Mouse (Mus musculus) midbrain, embryonic 10.5 days (tissue): ENCODE measurements at regions not wholly inside any gene's neighbourhood (a gene's known extent, or its start where the extent isn't known, plus 50 kb on each side); places are given as distances from the start of the nearest gene placed in this dataset.
"Not testable (repeated sequence)": the region's sequence is repeated elsewhere in the genome, so short reads cannot be mapped to it uniquely, and the experiment has no call there.

Experiments used
- DNase-seq: peaks from one replicate; pipeline ENCODE4 v3.0.0-alpha.2; 2017; ENCODE audit warnings: low spot score
- H3K27ac ChIP-seq: fragments of 300-500 bp; sonication (generic); replicated peaks from 2 replicates; pipeline ENCODE4 v1.5.1; 2016; ENCODE audit warnings: mild to moderate bottlenecking
- H3K27me3 ChIP-seq: fragments of 300-500 bp; sonication (generic); 2 replicates; pipeline ENCODE4 v1.6.1; 2016; ENCODE audit warnings: low read depth, mild to moderate bottlenecking; ENCODE audit not compliant: poor library complexity, severe bottlenecking
- H3K36me3 ChIP-seq: fragments of 300-500 bp; sonication (generic); 2 replicates; pipeline ENCODE4 v1.6.1; 2016; ENCODE audit warnings: mild to moderate bottlenecking, moderate library complexity
- H3K4me1 ChIP-seq: fragments of 300-500 bp; sonication (generic); 2 replicates; pipeline ENCODE4 v1.6.1; 2016
- H3K4me3 ChIP-seq: fragments of 300-500 bp; sonication (generic); 2 replicates; pipeline ENCODE4 v1.5.1; 2016; ENCODE audit warnings: mild to moderate bottlenecking, moderate library complexity
- H3K9me3 ChIP-seq: fragments of 300-500 bp; sonication (generic); replicated peaks from 2 replicates; pipeline ENCODE4 v1.6.1; 2016; ENCODE audit warnings: mild to moderate bottlenecking
- WGBS: fragments of 180-500 bp; shearing (Covaris S2); methylation state at CpG from one replicate; pipeline ENCODE4 v1.1.7; 2016; 5-methylcytosine and 5-hydroxymethylcytosine counted together

GRCm38 (mm10) chr7:60733331-60733994 is 593.4 kb upstream of the Snrpn start:
- not testable (repeated sequence) for H3K9me3 ChIP-seq, H3K27me3 ChIP-seq, H3K4me1 ChIP-seq, H3K36me3 ChIP-seq, H3K27ac ChIP-seq
- peak; percentile 32 for DNase-seq
- WGBS, result 54% methylated on average over 20 of the region's 20 CpGs
- H3K4me3 ChIP-seq, result peak overlapping the region; percentile 28; the same call in 1 of the 2 replicates

DNA sequence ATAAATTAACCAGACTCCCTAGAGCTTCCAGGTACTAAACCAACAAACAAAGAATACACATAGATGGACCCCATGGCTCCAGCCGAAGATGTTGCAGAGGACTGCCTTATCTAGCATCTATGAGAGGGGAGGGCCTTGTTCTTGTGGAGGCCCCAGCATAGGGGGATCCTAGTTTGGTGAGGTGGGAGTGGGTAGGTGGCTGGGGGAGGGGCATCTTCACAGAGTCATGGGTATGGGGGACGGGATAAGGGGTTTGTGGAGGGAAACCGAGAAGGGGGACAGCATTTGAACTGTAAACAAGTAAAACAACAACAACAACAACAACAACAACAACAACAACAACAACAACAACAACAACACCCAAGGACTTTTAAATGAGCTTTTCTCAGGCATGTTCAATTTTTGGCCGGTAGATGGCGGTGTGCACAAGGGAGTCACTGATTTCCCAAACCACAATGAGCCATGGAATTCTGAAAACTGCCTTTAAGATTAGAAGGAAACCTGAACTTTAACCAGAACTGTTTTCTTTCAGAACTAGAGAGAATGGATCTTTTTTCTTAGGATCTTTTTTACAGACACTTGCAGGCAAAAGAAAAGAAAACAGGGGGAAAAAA is 588.2 kb upstream of the Snrpn start:
- H3K9me3 ChIP-seq, H3K4me1 ChIP-seq: not testable (repeated sequence)
- DNase-seq, result peak; percentile 25

More for the DNA sequence above, 588.2 kb upstream of the Snrpn start:
- H3K36me3 ChIP-seq, H3K4me3 ChIP-seq, H3K27ac ChIP-seq, H3K27me3 ChIP-seq: not testable (repeated sequence)
- WGBS, result 12% methylated on average over 5 of the region's 5 CpGs
